Mouse (Mus musculus) olfactory bulb, adult 2 months (tissue): Measurements from ENCODE around the gene Ift122. TPM values are rescaled to one million over a fixed set of nuclear protein-coding genes. Genes with fewer than 3 reads are reported as not detected.

Experiments
- H3K27ac ChIP-seq: fragments of 200-500 bp; 2 replicates; pipeline ENCODE4 v1.5.1; 2012; ENCODE audit warnings: low read depth, low read length; ENCODE audit not compliant: insufficient read depth
- H3K4me1 ChIP-seq: fragments of 200-500 bp; 2 replicates; pipeline ENCODE4 v1.6.1; 2012; ENCODE audit warnings: low read length; ENCODE audit not compliant: control insufficient read depth, insufficient read depth
- H3K4me3 ChIP-seq: fragments of 200-500 bp; 2 replicates; pipeline ENCODE4 v1.5.1; 2012; ENCODE audit warnings: mild to moderate bottlenecking, low read depth, low read length, moderate library complexity; ENCODE audit not compliant: insufficient read depth
- CTCF ChIP-seq: fragments of 200-500 bp; IDR thresholded peaks from 2 replicates; pipeline ENCODE4 v1.5.1; 2012; ENCODE audit warnings: low read depth, mild to moderate bottlenecking, low read length, moderate library complexity; ENCODE audit not compliant: insufficient read depth
- POLR2A ChIP-seq: fragments of 200-500 bp; IDR thresholded peaks from 2 replicates; pipeline ENCODE4 v1.6.1; 2012; ENCODE audit warnings: mild to moderate bottlenecking, low read depth, low read length, moderate library complexity; ENCODE audit not compliant: insufficient read depth
- WGBS: fragments of 180-500 bp; shearing (Covaris S2); methylation state at CpG from one replicate; pipeline ENCODE4 v1.1.7; 2018; 5-methylcytosine and 5-hydroxymethylcytosine counted together
- polyA plus RNA-seq: library from polyadenylated mRNA; stranded (reverse); fragments of >200 nt; gene quantifications from 2 replicates; pipeline ENCODE4 v1.2.4, GENCODE M21; 2012; ENCODE audit warnings: low replicate concordance; ENCODE audit not compliant: missing spikeins, insufficient read depth, insufficient read length

Gene Ift122
- polyA plus RNA-seq, 1 experiment, result not detected

DNA sequence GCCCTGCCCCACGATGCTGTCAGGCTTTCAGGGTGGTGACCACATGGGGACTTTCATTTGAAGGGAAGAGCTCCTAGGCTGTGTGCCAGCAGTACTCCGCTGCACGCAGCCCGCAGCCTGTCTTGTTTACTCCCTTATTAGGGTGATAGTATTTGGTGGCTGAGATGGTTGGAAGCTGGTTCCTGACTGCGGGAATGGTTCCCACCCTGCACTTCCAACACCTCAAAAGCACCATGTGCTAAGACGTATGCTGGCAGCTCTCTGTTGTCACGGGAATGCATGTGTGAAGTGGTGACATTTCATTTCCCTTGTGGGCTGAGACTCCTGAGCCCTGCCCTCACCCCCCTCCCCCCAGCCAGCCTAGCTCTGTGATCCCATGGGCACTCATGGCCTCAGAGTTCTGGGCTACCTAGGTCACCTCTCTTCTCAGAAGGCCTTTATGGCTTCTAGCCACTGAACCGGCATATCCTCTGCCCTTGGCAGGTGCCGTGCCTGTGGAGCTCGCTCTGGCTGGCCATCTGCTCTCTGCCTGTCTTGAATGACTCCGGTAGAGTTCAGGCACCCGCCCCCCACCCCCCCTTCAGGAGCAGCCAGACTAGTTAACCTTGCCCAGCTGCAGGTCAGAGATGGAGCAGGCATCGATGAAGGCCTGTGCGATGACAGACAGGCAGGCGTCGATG, 103.8 kb downstream of the Ift122 start:
- no peak overlapping the region for H3K27ac ChIP-seq
- peaks cover 47% of the 10 kb centered on the region for H3K4me1 ChIP-seq
- no peak for TF ChIP-seq POLR2A
- no peak for TF ChIP-seq CTCF
- H3K4me3 ChIP-seq, result no peak overlapping the region
- 37% methylated on average over 16 of the region's 16 CpGs for WGBS

DNA sequence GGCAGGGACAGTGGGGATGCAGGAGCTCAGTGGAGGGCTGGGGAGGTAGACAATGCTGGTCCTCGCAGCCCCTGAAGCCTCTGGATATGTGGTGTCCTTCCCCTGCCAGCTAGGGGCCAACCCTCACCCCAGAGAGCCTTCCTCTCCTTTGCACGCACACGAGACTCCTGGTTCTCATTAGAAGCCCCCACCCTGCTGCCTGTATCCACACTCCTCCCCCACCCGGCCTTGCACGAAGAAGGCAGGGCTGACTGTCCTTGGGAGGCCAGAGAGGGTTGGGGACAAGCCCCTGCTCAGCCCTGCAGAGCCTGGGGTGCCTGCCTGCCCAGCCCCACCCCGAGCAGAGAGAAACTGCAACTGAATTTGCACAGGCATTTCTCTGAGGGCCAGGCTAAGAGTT, 104.4 kb downstream of the Ift122 start:
- TF ChIP-seq POLR2A, result no peak
- no peak for TF ChIP-seq CTCF
- peaks cover 52% of the 10 kb centered on the region for H3K4me1 ChIP-seq
- WGBS, result 78% methylated on average over 6 of the region's 6 CpGs
- no peak overlapping the region for H3K27ac ChIP-seq
- H3K4me3 ChIP-seq, result no peak overlapping the region

DNA sequence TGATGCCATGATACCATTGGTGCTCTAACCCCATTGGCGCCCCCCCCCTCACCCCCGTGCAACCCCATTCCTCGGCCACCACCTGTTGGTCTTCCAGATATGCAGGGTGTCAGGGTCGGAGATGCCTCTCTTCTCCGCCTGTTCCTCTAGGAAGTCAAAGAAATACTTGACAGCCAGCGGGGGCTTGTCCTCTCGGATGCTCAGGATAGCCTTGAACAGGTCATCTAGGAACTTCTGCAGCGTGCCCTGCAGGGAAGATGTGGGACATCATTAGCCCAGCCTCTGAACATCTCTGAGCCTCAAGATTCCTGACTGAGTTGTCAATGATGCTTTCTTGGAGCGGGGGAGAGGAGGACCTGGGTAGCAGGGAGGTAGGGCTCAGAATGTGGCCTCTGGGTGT, 105.2 kb downstream of the Ift122 start:
- no peak for TF ChIP-seq POLR2A
- 91% methylated on average over 9 of the region's 9 CpGs for WGBS

DNA sequence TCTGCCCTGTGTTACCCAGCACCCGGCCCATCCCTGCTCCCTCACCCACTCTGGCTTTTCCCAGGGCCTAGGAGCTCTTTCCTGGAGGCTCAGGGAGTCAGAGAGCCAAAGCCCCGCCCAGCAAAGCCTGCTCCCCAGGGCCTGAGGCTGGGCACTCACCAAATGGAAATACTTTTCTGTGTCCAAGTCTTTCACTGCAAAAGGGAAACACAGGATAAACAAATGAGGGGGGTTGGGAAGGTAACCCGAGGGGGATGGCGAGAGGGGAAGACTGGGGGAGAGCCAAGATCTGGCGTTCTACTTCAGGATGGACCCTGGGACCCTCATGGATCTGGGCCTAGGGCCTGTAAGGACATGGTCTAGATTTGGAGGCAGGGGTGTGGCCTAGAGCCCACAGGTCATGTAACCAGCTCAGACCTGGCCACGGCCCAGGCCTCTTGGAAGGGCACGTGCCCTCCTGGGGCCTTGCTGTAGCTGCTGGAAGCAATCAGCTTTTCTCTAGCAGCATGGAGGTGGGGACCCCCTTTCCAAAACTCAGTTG, 106.0 kb downstream of the Ift122 start:
- peaks cover 48% of the 10 kb centered on the region for H3K4me1 ChIP-seq
- TF ChIP-seq POLR2A (no peak), CTCF (no peak)
- H3K4me3 ChIP-seq, result no peak overlapping the region
- H3K27ac ChIP-seq, result no peak overlapping the region
- 63% methylated on average over 7 of the region's 7 CpGs for WGBS

More for the DNA sequence above, 105.2 kb downstream of the Ift122 start:
- no peak overlapping the region for H3K27ac ChIP-seq
- peaks cover 54% of the 10 kb centered on the region for H3K4me1 ChIP-seq
- no peak overlapping the region for H3K4me3 ChIP-seq

DNA sequence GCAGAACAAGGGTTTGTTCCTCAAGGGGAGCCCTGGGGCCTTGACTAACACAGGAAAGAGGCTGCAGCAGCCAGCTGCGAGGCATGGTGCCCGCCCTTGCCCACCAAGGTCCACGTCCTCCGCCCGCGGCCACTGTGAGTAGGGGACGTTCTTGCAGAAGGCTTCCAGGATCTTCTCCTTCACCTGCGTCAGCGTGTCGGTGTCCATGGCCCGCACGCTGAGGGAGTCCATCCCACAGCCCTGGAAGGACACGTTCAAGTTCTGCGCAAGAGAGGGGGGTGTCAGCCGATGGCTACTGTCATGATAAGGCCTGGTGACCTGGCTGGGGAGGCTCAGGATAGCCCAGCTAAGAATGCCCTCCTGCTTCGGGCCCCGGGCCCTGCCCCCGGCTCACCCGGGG, 107.1 kb downstream of the Ift122 start:
- WGBS, result 94% methylated on average over 19 of the region's 19 CpGs
- H3K27ac ChIP-seq, result no peak overlapping the region
- no peak overlapping the region for H3K4me3 ChIP-seq
- TF ChIP-seq POLR2A (no peak), CTCF (no peak)
- peaks cover 41% of the 10 kb centered on the region for H3K4me1 ChIP-seq

DNA sequence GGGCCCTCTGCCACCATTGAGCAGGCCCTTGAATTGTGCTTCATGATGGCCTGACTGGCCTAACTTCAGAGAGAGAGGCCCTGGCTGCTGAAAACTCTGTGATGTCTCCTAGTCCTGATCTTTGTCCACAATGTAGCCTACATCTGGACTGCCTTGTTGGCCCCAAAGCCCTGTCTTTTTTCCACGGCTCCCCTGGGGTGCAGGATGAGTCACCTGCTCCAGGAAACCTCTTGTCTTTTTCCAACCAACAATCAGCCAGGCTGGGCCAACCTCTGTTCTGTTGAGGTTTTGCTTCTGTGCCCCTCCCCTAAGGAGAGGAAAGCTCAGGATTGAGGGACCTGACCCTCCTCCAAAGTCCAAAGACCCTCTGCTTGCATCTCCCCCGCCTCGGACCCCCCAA, 108.5 kb downstream of the Ift122 start:
- WGBS, result 72% methylated on average over 3 of the region's 3 CpGs
- peaks cover 32% of the 10 kb centered on the region for H3K4me1 ChIP-seq
- H3K4me3 ChIP-seq, result no peak overlapping the region
- TF ChIP-seq POLR2A (no peak), CTCF (no peak)
- no peak overlapping the region for H3K27ac ChIP-seq

DNA sequence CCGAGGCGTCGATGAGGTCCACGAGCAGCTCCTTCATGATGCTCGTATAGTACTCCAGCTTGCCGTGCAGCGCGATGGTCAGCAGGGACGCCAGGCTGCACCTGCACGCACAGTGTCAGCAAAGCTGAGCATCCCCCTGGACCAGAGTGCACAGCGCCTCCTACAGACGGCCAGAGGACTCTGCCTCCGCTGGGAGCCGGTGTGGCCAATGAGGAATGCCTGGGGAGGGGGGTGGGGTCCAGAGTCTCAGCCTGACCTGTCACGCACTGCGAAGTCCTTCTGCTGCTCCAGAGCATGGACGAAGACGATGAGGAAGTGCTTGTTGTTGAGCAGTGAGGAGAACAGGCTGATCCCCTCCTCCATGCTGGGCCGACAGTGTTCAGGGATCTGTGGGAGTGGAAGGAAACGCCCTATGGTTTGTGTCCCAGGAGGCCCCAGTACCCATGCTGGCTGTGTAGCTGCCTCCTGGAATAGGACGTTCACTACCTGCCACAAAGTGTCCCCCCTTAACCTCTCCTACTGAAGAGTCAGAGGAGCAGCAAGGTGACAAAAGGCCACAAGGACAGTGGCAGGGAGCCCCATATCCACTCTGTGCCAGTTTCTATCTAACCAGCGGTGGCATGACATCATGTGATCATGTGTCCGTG, 109.3 kb downstream of the Ift122 start:
- no peak overlapping the region for H3K27ac ChIP-seq
- H3K4me1 ChIP-seq, result peaks cover 24% of the 10 kb centered on the region
- H3K4me3 ChIP-seq, result no peak overlapping the region
- WGBS, result 50% methylated on average over 23 of the region's 23 CpGs
- no peak for TF ChIP-seq POLR2A
- TF ChIP-seq CTCF, result no peak

DNA sequence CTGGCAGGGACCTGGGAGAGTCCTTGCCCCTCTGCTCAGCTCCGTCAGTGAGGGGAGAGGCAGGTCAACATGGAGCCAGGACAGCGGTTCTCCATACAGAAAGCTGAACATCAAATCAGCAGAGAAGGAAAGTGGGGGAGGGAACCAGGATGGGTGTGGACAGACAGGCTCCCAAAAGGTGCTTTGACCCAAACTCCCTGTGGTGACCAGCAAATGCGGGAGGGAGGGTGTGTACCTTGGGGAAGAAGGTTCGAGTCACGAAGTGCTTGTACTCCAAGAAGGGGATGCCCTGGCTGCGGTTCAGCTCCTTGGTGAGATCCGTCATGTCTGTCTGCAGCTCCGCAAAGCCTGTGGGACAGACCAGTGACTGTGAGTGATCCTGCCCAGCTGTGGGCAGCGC, 110.4 kb downstream of the Ift122 start:
- peaks cover 18% of the 10 kb centered on the region for H3K4me1 ChIP-seq
- no peak overlapping the region for H3K27ac ChIP-seq
- H3K4me3 ChIP-seq, result no peak overlapping the region
- WGBS, result 83% methylated on average over 9 of the region's 9 CpGs
- TF ChIP-seq CTCF (no peak), POLR2A (no peak)

DNA sequence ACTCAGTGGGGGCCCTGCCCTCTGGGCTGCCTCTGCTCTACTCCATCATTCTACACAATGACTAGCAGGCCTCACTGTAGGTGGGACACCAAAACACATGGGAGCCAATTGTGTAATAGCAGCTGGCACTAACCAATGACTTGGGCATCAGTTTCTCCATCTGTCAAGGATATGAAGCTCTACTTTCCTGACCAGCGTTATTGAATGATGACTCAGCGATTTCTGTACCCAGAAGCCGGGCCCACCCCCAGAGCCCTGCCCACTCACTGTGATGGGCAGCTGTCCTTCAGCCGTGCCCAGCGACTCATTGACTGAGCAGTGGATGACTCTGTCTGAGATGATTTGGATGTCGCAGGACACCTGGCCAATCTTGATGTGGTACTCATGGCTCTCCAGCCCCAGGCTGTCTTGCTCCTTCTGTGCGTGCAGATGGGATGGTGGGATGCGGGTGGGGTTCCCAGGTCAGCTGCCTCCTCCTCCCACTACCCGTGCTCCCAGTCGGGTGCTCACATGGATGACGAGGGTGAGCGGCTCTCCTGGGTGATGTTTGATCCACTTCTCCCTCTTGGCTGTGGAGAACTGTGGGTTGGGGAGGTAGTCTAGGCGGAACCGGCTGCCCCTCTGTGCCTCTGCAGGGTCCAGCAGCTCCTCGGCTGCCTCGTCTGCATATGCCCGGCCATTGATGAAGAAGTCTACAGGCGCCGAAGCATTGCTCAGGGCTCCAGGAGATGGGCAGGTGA, 113.1 kb downstream of the Ift122 start:
- Histone ChIP-seq H3K4me3 (no peak overlapping the region), H3K27ac (no peak overlapping the region), H3K4me1 (peaks cover 15% of the 10 kb centered on the region)
- TF ChIP-seq POLR2A, result no peak
- no peak for TF ChIP-seq CTCF
- 96% methylated on average over 19 of the region's 19 CpGs for WGBS
